Mouse (Mus musculus) thymus, adult 2 months (tissue): ENCODE results near the gene Ccdc9.

Experiments
- CTCF ChIP-seq: fragments of 200-500 bp; IDR thresholded peaks from 2 replicates; pipeline ENCODE4 v1.5.1; 2012; ENCODE audit warnings: mild to moderate bottlenecking, control low read depth, low read length, moderate library complexity, borderline replicate concordance; ENCODE audit not compliant: control insufficient read depth, poor library complexity, insufficient read depth; ENCODE audit errors: extremely low read depth
- POLR2A ChIP-seq: fragments of 200-500 bp; IDR thresholded peaks from 2 replicates; pipeline ENCODE4 v1.6.1; 2012; ENCODE audit warnings: mild to moderate bottlenecking, low read length, control low read depth, moderate library complexity; ENCODE audit not compliant: control insufficient read depth, poor library complexity, insufficient read depth; ENCODE audit errors: extremely low read depth

DNA sequence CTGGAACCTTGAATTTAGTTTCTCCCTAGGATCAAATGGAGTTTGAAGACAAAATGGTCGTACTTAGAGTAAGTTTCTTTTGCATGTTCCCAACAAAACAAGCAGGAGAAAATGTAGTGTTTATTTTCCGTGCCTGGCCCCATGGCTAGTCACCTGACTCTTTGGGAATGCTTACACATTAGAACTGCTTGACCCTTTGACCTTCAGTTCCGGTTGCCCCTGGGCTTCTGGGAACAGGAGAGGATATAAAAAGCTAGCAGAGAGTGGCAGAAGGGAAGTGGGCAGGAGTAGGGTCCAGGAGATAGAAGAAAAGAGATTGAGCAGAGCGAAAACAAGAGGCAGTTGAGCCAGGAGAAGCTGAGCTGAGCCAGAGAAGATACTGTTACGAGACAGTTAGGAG, 56.7 kb downstream of the Ccdc9 start:
- TF ChIP-seq CTCF (no peak), POLR2A (no peak)
